Mouse (Mus musculus) heart, embryonic 14.5 days (tissue): Measurements from ENCODE around the gene Cd3g. TPM values are rescaled to one million over a fixed set of nuclear protein-coding genes. Genes with fewer than 3 reads are reported as not detected.
A peak's percentile ranks its signal among the peaks of the same experiment; 100 is the strongest.

Experiments
- ATAC-seq: fragments of 200-750 bp; cut with Nextera tagmentation; 2 replicates; pipeline ENCODE4 v1.8.0; 2017; ENCODE audit warnings: low read depth, moderate TSS enrichment; ENCODE audit not compliant: insufficient number of reproducible peaks, insufficient read depth, low FRiP score
- H3K27ac ChIP-seq, 2 experiments: fragments of 200-500 bp in 1 of 2; fragments of 300-500 bp in 1 of 2; sonication (generic) in 1 of 2; replicated peaks in 1 of 2; 2 replicates each; pipeline ENCODE4 v1.5.1; 2012 to 2014; ENCODE audit warnings: low read depth in 2 of 2, low read length in 2 of 2, control low read depth in 1 of 2, mild to moderate bottlenecking in 1 of 2, mixed read lengths in 1 of 2; ENCODE audit not compliant: control insufficient read depth in 1 of 2, insufficient read depth in 1 of 2
- H3K27me3 ChIP-seq: fragments of 300-500 bp; sonication (generic); 2 replicates; pipeline ENCODE4 v1.6.1; 2014; ENCODE audit warnings: mild to moderate bottlenecking, low read length, control low read depth; ENCODE audit not compliant: control insufficient read depth, insufficient read depth
- H3K36me3 ChIP-seq: fragments of 300-500 bp; sonication (generic); 2 replicates; pipeline ENCODE4 v1.6.1; 2014; ENCODE audit warnings: mild to moderate bottlenecking, control low read depth, low read length, mixed read lengths; ENCODE audit not compliant: control insufficient read depth, insufficient read depth
- H3K4me1 ChIP-seq, 2 experiments: fragments of 200-500 bp in 1 of 2; fragments of 300-500 bp in 1 of 2; sonication (generic) in 1 of 2; 2 replicates each; pipeline ENCODE4 v1.6.1; 2012 to 2014; ENCODE audit warnings: low read length in 2 of 2, control low read depth in 1 of 2, mixed read lengths in 1 of 2; ENCODE audit not compliant: control insufficient read depth in 2 of 2, insufficient read depth in 2 of 2
- H3K4me2 ChIP-seq: fragments of 300-500 bp; sonication (generic); 2 replicates; pipeline ENCODE4 v1.6.1; 2014; ENCODE audit warnings: mild to moderate bottlenecking, low read length
- H3K4me3 ChIP-seq, 2 experiments: fragments of 200-500 bp in 1 of 2; fragments of 300-500 bp in 1 of 2; sonication (generic) in 1 of 2; 2 replicates each; pipeline ENCODE4 v1.5.1; 2012 to 2014; ENCODE audit warnings: low read length in 2 of 2, mild to moderate bottlenecking in 2 of 2, control low read depth in 1 of 2, low read depth in 1 of 2, moderate library complexity in 1 of 2; ENCODE audit not compliant: control insufficient read depth in 1 of 2, insufficient read depth in 1 of 2
- H3K9ac ChIP-seq: fragments of 300-500 bp; sonication (generic); 2 replicates; pipeline ENCODE4 v1.6.1; 2014; ENCODE audit warnings: mild to moderate bottlenecking, low read length
- H3K9me3 ChIP-seq: fragments of 300-500 bp; sonication (generic); 2 replicates; pipeline ENCODE4 v1.6.1; 2016; ENCODE audit warnings: low read length, control low read depth; ENCODE audit not compliant: control insufficient read depth
- WGBS: fragments of 180-500 bp; shearing (Covaris S2); extraction: QIAGEN DNeasy Blood & Tissue Kit; methylation state at CpG from one replicate; pipeline ENCODE4 v1.1.7; 2014; 5-methylcytosine and 5-hydroxymethylcytosine counted together
- polyA plus RNA-seq: library from polyadenylated mRNA; unstranded; fragments of >200 nt; fragmentation: Nextera tagmentation; extraction: Ambion mirVana; gene quantifications from 2 replicates; pipeline ENCODE4 v1.2.1, GENCODE M21; 2014

Gene Cd3g
- polyA plus RNA-seq, 1 experiment from 2014 or later: 0.20 TPM

DNA sequence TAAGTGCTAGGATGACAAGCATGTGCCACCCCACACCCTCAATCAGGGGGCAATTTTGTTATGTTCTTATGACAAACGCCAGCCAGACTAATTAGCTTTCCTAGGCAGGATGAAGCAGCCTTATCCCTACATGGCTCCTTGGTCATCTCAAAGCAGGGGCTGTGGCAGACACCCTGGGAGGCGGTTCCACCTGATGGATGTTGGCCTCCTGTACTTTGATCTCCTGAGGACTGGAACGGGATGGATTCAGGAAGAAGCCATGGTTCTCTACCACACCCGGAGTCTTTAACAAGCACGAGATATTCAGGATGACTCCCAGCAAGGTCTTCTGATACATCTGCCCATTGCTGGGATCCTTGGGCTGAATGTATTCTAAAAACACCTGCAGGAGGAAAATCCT lies 32.4 kb downstream of the Cd3g start:
- no peaks in the 10 kb centered on the region for H3K4me1 ChIP-seq
- no peak for ATAC-seq
- 90% methylated on average over 5 of the region's 5 CpGs for WGBS
- no peak overlapping the region for H3K4me3 ChIP-seq
- H3K27ac ChIP-seq: no peak overlapping the region
- H3K36me3 ChIP-seq: peaks cover 99% of the 10 kb centered on the region
- no peak overlapping the region for H3K4me2 ChIP-seq
- no peaks in the 10 kb centered on the region for H3K9me3 ChIP-seq
- H3K9ac ChIP-seq: no peak overlapping the region
- no peaks in the 10 kb centered on the region for H3K27me3 ChIP-seq

DNA sequence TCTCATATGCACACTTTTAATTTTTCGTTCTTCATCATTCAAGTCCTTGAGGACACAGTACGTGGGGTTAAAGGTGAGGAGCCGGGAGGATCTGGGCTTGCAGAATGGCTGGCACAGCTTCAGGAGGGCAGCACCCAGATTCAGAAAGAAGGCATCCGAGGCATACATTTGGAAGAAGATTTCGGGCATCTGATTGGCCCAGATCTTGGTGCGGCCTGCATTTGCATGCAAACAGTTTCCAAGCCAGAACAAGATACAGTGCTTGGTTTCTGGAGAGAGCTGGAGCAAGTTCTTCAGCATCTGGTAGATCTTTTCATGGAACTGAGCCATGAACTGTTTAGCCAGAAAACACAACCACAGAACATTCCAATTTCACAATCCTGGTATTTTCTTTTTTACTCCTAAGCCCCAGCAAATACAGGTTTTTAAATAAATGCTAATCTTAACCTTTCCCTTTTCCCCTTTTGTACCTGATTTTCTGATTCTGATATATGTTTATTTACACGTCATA lies 34.0 kb downstream of the Cd3g start:
- Histone ChIP-seq H3K4me1 (no peaks in the 10 kb centered on the region), H3K27me3 (no peaks in the 10 kb centered on the region), H3K27ac (no peak overlapping the region), H3K9ac (no peak overlapping the region), H3K4me3 (no peak overlapping the region), H3K36me3 (peaks cover 98% of the 10 kb centered on the region), H3K9me3 (no peaks in the 10 kb centered on the region), H3K4me2 (no peak overlapping the region)
- ATAC-seq: no peak
- 90% methylated on average over 7 of the region's 7 CpGs for WGBS

DNA sequence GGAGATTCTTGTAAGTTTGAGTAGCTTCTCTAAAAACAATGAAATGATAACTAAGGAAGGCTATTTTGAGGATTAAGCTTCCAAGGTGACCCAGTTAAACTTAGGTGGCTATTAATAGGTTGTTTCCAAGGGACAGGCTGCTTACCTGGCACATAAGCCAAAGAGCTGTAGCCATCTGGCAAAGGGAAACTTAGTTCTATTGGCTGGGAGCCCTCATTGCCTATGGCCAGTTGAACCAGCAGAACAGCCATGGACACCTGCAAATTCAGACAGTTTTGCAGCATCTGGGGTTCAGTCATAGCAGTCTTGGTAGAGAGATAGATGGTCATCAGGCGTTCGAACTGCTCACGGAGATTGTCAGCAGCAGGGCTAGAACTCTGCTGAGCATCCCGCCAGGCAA lies 37.8 kb downstream of the Cd3g start:
- whole genome bisulfite sequencing: 94% methylated on average over 4 of the region's 4 CpGs
- H3K4me2 ChIP-seq: no peak overlapping the region
- no peaks in the 10 kb centered on the region for H3K4me1 ChIP-seq
- H3K27me3 ChIP-seq: no peaks in the 10 kb centered on the region
- no peak for ATAC-seq
- peak overlapping the region; percentile 27 to 39; a peak in 1 of 4 replicates for H3K27ac ChIP-seq
- H3K4me3 ChIP-seq: no peak overlapping the region
- no peak overlapping the region for H3K9ac ChIP-seq
- H3K9me3 ChIP-seq: no peaks in the 10 kb centered on the region
- H3K36me3 ChIP-seq: peaks cover 95% of the 10 kb centered on the region

DNA sequence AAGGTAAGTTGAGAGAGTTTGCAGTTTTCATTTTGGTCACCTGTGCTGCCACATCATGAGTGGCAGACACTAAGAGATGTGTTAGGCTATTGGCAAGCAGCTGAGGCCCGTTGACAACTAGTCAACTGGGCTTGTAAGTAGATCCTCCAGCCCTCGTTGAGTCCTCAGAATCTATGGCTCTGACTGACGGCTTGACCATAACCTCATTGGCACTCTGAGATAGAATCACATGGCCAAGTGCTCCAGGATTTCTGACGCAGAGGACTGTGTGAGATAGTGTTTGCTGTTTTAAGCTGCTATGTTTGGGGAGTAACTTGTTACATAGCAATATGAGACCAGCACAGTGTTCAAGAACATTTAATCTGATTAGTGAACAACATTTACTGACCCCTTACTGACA lies 38.5 kb downstream of the Cd3g start:
- Histone ChIP-seq H3K9ac (no peak overlapping the region), H3K27me3 (no peaks in the 10 kb centered on the region), H3K4me3 (no peak overlapping the region), H3K9me3 (no peaks in the 10 kb centered on the region), H3K4me2 (no peak overlapping the region), H3K4me1 (no peaks in the 10 kb centered on the region), H3K36me3 (peaks cover 95% of the 10 kb centered on the region), H3K27ac (peak overlapping the region in 1 of 2 experiments; percentile 39; a peak in 1 of 4 replicates)
- ATAC-seq: no peak
- WGBS: 56% methylated on average over 4 of the region's 4 CpGs

DNA sequence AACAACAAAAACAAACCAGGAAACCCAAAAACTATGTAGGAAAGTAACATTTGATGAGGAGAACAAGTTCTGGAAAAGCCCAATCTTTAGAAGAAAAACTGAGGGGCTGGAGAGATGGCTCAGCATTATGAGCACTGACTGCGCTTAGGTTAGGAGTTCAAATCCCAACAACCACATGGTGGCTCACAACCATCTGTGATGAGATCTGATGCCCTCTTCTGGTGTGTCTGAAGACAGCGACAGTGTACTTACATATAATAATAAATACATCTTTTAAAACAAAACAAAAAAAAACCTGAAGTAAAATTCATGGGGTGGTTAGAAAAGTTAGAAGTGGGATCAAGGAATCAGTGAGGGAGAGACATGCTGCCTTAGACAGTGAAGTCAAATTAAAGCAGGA lies 58.7 kb downstream of the Cd3g start:
- Histone ChIP-seq H3K9ac (peak overlapping the region; percentile 90), H3K36me3 (peaks cover 8% of the 10 kb centered on the region; the same call in 1 of the 2 replicates)
- 65% methylated on average over 2 of the region's 2 CpGs for WGBS

DNA sequence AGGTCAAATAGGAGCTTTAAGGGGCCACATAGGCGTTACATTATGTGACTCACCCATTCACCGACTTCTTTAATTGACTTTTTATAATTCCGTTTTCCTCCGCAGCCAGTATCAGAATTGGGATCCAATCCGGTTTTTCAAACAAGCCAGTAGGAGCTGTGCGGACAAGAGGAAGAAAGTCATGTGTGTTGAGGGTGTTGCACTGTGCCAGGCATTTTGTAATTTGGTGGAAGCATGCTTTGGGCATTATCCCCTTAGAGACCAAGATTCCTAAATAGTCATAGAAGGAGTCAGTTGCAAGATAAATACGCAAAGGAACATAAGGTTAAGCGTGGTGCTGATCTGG lies 59.1 kb downstream of the Cd3g start:
- Histone ChIP-seq H3K4me2 (peak overlapping the region; percentile 71), H3K4me3 (peak overlapping the region; percentile 44 to 88), H3K27ac (peak overlapping the region; percentile 87 to 88), H3K36me3 (peaks cover 6% of the 10 kb centered on the region; the same call in 1 of the 2 replicates), H3K4me1 (peaks cover 0 to 7% of the 10 kb centered on the region in 2 experiments; a peak in 2 of 4 replicates), H3K9me3 (no peaks in the 10 kb centered on the region), H3K27me3 (no peaks in the 10 kb centered on the region), H3K9ac (peak overlapping the region; percentile 90)
- WGBS: 1% methylated on average over 8 of the region's 8 CpGs
- ATAC-seq: peak; percentile 65; the same call in 1 of the 2 replicates

More for the DNA sequence above, 58.7 kb downstream of the Cd3g start:
- Histone ChIP-seq H3K9me3 (no peaks in the 10 kb centered on the region), H3K27ac (peak overlapping the region in 1 of 2 experiments; percentile 87; a peak in 2 of 4 replicates), H3K4me2 (peak overlapping the region; percentile 71), H3K4me3 (peak overlapping the region in 1 of 2 experiments; percentile 88; a peak in 2 of 4 replicates), H3K27me3 (no peaks in the 10 kb centered on the region), H3K4me1 (peaks cover 0 to 7% of the 10 kb centered on the region in 2 experiments; a peak in 2 of 4 replicates)
- no peak for ATAC-seq

DNA sequence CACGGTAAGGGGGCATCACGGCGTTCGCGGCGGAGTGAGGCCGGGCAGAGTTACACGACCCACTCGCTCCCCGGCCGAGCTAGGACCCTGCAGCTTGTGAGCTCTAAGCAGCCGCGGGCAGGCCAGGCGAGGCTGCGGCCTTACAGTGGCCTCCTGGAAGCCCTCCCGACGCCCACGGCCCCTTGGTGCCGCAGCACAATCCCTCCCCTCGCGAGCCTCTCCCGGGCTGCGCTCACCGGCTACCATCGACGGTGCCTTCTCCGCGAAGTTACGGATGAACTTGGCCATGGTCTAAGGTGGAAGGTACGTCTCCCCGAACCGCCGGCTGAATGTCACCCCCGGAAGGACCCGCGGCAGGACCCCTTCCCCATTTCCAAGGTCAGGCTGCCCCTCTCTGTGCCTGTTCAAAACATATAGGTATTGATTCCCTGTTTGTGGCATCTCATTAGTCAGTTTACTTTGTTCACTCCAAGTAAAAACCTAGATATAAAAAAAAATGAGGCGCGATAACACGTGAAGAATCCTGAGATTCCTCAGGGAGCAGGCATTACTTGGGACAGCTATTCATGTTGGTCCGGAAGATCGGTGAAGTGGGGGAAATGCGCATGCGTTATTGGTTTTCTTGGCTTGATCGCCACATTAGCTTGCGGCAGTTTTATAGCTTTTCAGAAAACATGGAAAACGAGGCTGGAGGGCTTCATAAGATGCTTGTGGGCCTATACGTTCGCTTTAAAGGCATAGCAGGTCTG lies 59.7 kb downstream of the Cd3g start, which contains the start of gene Atp5l:
Gene Atp5l, minus strand, starts transcription at position 369 of the 749 bp plus-strand sequence.
- H3K4me2 ChIP-seq: peak within 1 kb of the TSS; percentile 71
- no peaks in the 10 kb centered on the region for H3K27me3 ChIP-seq
- H3K36me3 ChIP-seq: peaks cover under 1% of the 10 kb centered on the region; the same call in 1 of the 2 replicates
- peak within 1 kb of the TSS; percentile 90 for H3K9ac ChIP-seq
- no peaks in the 10 kb centered on the region for H3K9me3 ChIP-seq
- peak; percentile 86 for ATAC-seq
- H3K27ac ChIP-seq: peak within 1 kb of the TSS; percentile 87 to 88
- H3K4me1 ChIP-seq: peaks cover 0 to 7% of the 10 kb centered on the region in 2 experiments; a peak in 2 of 4 replicates
- H3K4me3 ChIP-seq: peak within 1 kb of the TSS; percentile 88 to 91
- WGBS: under 1% methylated on average over 48 of the region's 48 CpGs
